Mouse (Mus musculus) regulatory T cell (primary cell): ENCODE data around the gene Ece2.

Experiments
- in situ Hi-C: fragments of 300-600 bp; cut with MboI, MseI; formaldehyde crosslinking; loops from one replicate; pipeline ENCODE4 v1.15.1; 2025; ENCODE audit warnings: high pct_unique_total_duplicates

Ece2 gene

GRCm38 (mm10) chr16:20677974-20678675 lies 48.5 kb downstream of the Ece2 start:
- in situ Hi-C loops = loop anchor here (10.0 to 25.0 kb wide), 2 partner anchors 133 to 1584 kb away; partner anchors contain the start of genes Abcf3 and Tra2b

DNA sequence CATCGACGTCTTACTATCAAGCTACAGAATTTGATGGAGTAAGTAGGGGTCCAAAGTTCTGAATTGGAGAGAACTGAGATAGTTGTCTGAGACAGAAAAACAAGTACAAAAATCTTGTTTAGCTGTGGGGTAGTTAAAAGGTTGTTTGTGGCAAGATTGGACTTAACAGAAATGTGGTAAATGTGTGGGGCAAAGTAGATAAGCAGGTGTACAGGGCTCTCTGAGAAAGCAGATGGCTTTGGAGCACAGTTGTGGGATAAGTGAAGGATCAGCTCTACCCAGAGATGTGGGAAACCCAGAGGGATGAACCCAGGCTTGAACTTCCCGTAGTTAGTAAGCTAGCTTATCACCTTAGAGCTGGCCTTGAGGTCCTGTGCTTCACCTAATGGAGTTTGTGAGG lies 61.1 kb downstream of the Ece2 start:
- in situ Hi-C loops = loop anchor here (25.0 kb wide), 1 partner anchor 1572 kb away; the partner anchor contains the start of gene Tra2b

DNA sequence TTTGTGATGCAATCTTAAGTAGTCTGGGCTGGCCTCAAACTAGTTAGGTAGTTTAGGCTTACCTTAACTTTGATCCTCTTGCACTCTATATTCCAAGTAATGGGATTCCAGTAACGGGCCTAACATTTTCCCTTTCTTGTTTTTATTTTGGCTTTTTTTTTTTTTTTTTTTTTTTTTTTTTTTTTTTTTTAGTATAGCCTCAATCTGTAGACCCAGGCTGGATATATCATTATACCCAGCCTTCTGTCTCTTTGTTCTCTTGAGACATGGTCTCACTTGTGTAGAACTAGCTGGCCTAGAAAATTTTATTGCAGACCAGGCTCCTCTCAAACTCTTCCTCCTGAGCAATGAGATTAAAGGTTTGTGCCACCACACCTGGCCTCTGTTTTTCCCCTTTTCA lies 62.0 kb downstream of the Ece2 start:
- in situ Hi-C loops = loop anchor here (25.0 kb wide), 1 partner anchor 1571 kb away; the partner anchor contains the start of gene Tra2b

DNA sequence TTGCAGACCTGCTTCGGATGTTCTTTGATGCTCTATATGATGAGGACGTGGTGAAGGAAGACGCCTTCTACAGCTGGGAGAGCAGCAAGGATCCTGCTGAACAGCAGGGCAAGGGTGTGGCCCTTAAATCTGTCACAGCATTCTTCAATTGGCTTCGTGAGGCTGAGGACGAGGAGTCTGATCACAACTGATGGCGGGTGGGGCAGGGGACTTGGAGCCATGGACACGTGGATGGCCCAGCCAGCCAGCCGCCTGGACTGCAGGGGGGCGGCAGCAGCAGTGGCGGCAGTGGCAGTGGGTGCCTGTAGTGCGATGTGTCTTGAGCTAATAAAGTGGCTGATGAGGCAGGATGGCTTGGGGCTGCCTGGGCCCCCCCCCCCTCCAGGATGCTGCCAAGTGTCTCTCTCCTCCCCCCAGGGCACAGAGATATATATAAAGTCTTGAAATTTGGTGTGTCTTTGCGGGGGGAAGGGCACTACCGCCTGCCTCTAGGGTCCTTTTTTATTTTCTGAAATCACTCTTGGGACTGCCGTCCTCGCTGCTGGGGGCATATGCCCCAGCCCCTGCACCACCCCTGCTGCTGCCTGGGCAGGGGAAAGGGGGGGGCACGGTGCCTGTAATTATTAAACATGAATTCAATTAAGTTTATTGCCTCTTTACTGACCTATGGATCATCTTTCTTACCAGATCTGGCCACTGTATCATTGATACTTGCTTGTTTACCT lies 62.8 kb downstream of the Ece2 start:
- in situ Hi-C loops = loop anchor here (25.0 kb wide), 1 partner anchor 1570 kb away; the partner anchor contains the start of gene Tra2b

DNA sequence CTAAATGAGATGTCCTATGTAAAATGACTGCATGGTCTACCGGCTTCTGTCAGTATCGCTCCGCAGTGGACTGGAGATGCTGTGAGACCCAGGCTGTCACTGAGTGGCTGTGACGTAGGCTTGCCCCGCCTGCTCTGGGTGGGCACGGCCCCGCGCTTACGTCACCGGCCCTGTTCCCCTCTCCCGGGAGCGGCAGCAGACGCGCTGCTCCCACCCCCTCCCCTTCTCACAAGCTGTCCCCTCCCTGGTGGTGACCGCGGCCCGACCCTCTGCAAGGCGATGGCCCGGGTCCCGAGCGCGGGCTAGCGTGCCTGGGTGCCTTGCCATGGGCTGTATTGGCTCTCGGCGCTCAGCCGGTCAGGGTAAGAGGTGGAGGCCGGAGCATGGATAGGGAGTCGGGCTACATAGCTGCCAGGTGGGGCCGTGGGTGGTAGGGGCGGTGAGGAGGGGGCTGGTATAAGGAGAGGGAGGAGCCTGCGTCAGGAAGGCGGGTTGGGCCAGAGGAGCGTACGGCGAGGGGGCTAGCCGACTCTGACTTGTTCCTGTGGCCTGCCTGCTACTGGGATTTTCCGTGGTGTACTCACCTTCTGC lies 63.6 kb downstream of the Ece2 start, which contains the start of gene Fam131a:
Fam131a (plus strand) TSS at position 131 of the 591 bp plus-strand sequence.
- in situ Hi-C loops = loop anchor here (25.0 kb wide), 1 partner anchor 1569 kb away; the partner anchor contains the start of gene Tra2b

DNA sequence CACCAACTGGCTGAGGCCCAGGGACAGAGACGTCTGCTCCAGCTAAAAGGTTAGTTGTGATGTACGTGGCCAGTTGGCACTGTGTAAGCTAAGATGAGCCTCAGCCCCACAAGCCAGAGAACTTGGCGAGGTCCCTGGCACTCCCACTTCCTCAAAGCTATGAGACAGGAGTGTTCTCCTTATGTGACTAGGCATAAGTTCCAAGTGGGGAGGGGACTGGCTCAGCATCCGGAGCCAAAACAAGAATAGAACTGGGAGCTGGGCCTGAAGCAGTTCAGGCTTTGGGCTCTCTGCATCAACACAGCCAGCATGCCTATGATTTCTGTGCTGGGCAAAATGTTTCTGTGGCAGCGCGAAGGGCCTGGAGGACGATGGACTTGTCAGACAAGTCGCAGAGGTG lies 65.2 kb downstream of the Ece2 start:
- in situ Hi-C loops = loop anchor here (25.0 kb wide), 1 partner anchor 1568 kb away; the partner anchor contains the start of gene Tra2b

DNA sequence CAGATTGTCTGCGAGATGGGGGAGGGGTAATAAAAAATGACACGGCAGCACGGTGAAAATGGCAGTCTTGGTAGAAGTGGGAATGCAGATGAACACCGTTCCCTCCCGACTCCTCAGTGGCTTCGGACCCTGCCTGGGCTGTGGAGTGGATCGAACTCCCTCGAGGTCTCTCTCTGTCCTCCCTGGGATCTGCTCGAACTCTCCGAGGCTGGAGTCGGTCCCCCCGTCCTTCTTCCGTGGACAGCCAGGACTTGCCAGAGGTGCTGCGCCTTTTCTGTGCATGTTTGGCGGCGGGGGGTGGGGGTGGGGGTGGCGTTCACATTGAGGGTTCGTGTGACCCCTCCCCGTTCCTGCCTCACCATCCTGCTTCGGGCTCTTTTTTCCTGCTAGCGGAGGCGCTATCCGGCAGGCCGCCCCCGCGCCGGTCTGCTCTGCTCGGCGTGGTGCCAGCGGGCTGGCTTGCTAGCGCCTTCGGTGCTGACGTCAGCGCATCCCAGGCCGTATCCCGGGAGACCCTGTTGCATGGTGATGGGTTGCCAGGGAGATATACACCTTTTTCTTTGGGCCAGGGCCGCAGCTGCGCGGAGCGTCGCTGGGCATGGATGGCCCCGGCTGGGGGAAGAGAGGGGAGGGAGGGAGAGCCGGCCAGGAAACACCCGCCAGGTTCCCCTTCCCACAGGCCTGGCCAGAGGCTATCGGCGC lies 66.1 kb downstream of the Ece2 start:
- in situ Hi-C loops = loop anchor here (25.0 kb wide), 1 partner anchor 1567 kb away; the partner anchor contains the start of gene Tra2b
